Mouse (Mus musculus) midbrain, embryonic 10.5 days (tissue): ENCODE data around the gene Evpl. TPM values are rescaled to one million over a fixed set of nuclear protein-coding genes. Genes with fewer than 3 reads are reported as not detected.

Experiments
- DNase-seq: peaks from one replicate; pipeline ENCODE4 v3.0.0-alpha.2; 2017; ENCODE audit warnings: low spot score
- H3K27ac ChIP-seq: fragments of 300-500 bp; sonication (generic); replicated peaks from 2 replicates; pipeline ENCODE4 v1.5.1; 2016; ENCODE audit warnings: mild to moderate bottlenecking
- H3K27me3 ChIP-seq: fragments of 300-500 bp; sonication (generic); 2 replicates; pipeline ENCODE4 v1.6.1; 2016; ENCODE audit warnings: low read depth, mild to moderate bottlenecking; ENCODE audit not compliant: poor library complexity, severe bottlenecking
- H3K36me3 ChIP-seq: fragments of 300-500 bp; sonication (generic); 2 replicates; pipeline ENCODE4 v1.6.1; 2016; ENCODE audit warnings: mild to moderate bottlenecking, moderate library complexity
- H3K4me1 ChIP-seq: fragments of 300-500 bp; sonication (generic); 2 replicates; pipeline ENCODE4 v1.6.1; 2016
- H3K4me3 ChIP-seq: fragments of 300-500 bp; sonication (generic); 2 replicates; pipeline ENCODE4 v1.5.1; 2016; ENCODE audit warnings: mild to moderate bottlenecking, moderate library complexity
- H3K9me3 ChIP-seq: fragments of 300-500 bp; sonication (generic); replicated peaks from 2 replicates; pipeline ENCODE4 v1.6.1; 2016; ENCODE audit warnings: mild to moderate bottlenecking
- WGBS: fragments of 180-500 bp; shearing (Covaris S2); methylation state at CpG from one replicate; pipeline ENCODE4 v1.1.7; 2016; 5-methylcytosine and 5-hydroxymethylcytosine counted together
- polyA plus RNA-seq: library from polyadenylated mRNA; unstranded; fragments of >200 nt; fragmentation: Nextera tagmentation; extraction: Ambion mirVana; gene quantifications from 2 replicates; pipeline ENCODE4 v1.2.1, GENCODE M21; 2016

Gene Evpl
- polyA plus RNA-seq, 1 experiment from 2014 or later, result 0.32 TPM

DNA sequence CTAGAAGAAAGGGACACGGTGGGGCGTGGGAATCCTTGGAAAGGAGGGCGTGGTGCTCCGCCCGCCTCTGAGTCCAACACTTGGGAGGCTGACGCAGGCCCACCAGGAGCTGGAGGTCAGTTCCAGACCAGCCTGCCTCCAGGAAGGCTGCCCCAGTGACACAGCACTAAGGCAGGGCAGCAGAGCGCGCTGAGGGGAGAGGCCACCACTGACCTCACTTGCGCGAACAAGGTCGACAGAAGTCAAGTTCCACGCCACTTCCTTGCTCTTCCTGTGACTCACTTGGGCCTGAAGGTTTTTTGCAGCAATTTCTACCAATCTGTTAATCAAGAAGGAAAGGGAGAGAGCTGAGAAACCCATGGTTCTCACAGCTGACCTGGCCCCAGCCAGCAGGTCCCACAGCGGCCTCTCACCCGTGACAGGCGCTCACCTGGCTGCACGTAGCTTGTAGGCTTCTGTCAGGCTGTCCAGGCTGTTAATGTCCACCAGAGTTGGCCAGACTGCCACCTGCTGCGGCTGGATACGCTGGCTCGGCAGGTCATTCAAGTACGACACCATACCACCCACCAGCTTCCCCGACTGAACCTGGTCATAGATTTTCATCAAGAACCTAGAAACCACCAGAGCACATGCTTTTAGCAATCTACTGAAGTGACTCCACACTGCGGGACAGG is 63.0 kb downstream of the Evpl start:
- H3K9me3 ChIP-seq, result no peaks in the 10 kb centered on the region
- no peak for DNase-seq
- H3K27ac ChIP-seq, result no peak overlapping the region
- H3K36me3 ChIP-seq, result peaks cover 86% of the 10 kb centered on the region
- H3K27me3 ChIP-seq, result no peaks in the 10 kb centered on the region
- WGBS, result 93% methylated on average over 22 of the region's 22 CpGs
- no peak overlapping the region for H3K4me3 ChIP-seq
- no peaks in the 10 kb centered on the region for H3K4me1 ChIP-seq

DNA sequence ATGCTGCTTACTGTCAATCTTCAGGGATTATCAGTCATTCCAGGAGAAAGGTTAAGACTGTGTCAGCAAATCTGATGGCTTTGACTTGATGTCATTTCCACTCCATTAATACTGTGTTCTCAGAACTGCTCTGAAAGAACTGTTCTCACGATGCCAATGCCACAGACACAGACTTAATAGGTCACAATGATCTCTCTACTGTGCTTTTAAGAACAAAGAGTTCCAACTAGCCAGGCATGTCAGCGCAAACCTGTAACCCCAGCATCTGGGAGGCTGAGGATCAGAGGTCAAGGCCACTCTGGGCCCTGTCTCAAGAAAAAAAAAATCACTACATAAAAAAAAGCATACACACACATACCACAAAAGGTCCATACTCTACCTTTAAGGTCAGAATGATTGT is 65.9 kb downstream of the Evpl start:
- DNase-seq, result no peak
- H3K9me3 ChIP-seq, result no peaks in the 10 kb centered on the region
- no peak overlapping the region for H3K4me3 ChIP-seq
- H3K27me3 ChIP-seq, result peaks cover 4% of the 10 kb centered on the region; the same call in 1 of the 2 replicates
- 96% methylated on average over 2 of the region's 2 CpGs for WGBS
- peaks cover 12% of the 10 kb centered on the region for H3K4me1 ChIP-seq
- no peak overlapping the region for H3K27ac ChIP-seq
- peaks cover 59% of the 10 kb centered on the region for H3K36me3 ChIP-seq

Other genes with a start within 250 kb of the Evpl start
- gene Galk1, start 225.4 kb downstream of the Evpl start, polyA plus RNA-seq, result 161 and 210 TPM in 2 replicates
- gene H3f3b, start 210.1 kb downstream of the Evpl start, polyA plus RNA-seq, result 1,512 and 1,693 TPM in 2 replicates
- gene Unk, start 207.8 kb downstream of the Evpl start, polyA plus RNA-seq, result 46.4 and 52.2 TPM in 2 replicates
- gene Unc13d, start 160.1 kb downstream of the Evpl start, polyA plus RNA-seq, result 2.5 and 3.1 TPM in 2 replicates
- 91.8 and 109 TPM in 2 replicates for gene Wbp2, start 151.1 kb downstream of the Evpl start, polyA plus RNA-seq
- gene Trim47, start 110.9 kb downstream of the Evpl start, polyA plus RNA-seq, result 2.7 TPM in 2 replicates
- 1.4 and 1.8 TPM in 2 replicates for gene Trim65, start 106.9 kb downstream of the Evpl start, polyA plus RNA-seq
- gene Mrpl38, start 99.2 kb downstream of the Evpl start, polyA plus RNA-seq, result 113 TPM in 2 replicates
- gene Fbf1, start 69.9 kb downstream of the Evpl start, polyA plus RNA-seq, result 58.9 and 71.0 TPM in 2 replicates
- gene Ten1, start 39.2 kb downstream of the Evpl start, polyA plus RNA-seq, result 57.2 and 60.8 TPM in 2 replicates
- 21.2 and 26.3 TPM in 2 replicates for gene Acox1, start 39.0 kb downstream of the Evpl start, polyA plus RNA-seq
- 96.1 and 106 TPM in 2 replicates for gene Srp68, start 36.1 kb upstream of the Evpl start, polyA plus RNA-seq
- 0.09 and 0.12 TPM in 2 replicates for gene Galr2, start 42.9 kb upstream of the Evpl start, polyA plus RNA-seq
- 57.6 and 71.6 TPM in 2 replicates for gene Exoc7, start 69.2 kb upstream of the Evpl start, polyA plus RNA-seq
- gene Foxj1, start 97.3 kb upstream of the Evpl start, polyA plus RNA-seq, result 7.1 and 8.4 TPM in 2 replicates
- gene Rnf157, start 175.0 kb upstream of the Evpl start, polyA plus RNA-seq, result 5.3 and 10.1 TPM in 2 replicates
- gene Ubald2, start 196.0 kb upstream of the Evpl start, polyA plus RNA-seq, result 37.5 and 40.9 TPM in 2 replicates
- gene Qrich2, start 228.2 kb upstream of the Evpl start, polyA plus RNA-seq, result 0.10 and 0.21 TPM in 2 replicates